Mouse (Mus musculus) CH12F3 (cell line): ENCODE results near the gene Icam2.
"Not testable (repeated sequence)": the region's sequence is repeated elsewhere in the genome, so short reads cannot be mapped to it uniquely, and the experiment has no call there.

ENCODE experiments used
- in situ Hi-C: fragments of 300-500 bp; cut with MboI; formaldehyde crosslinking; loops from 2 replicates; pipeline ENCODE4 v1.14.3; 2020; ENCODE audit warnings: low sequenced_read_pairs

Gene Icam2

DNA sequence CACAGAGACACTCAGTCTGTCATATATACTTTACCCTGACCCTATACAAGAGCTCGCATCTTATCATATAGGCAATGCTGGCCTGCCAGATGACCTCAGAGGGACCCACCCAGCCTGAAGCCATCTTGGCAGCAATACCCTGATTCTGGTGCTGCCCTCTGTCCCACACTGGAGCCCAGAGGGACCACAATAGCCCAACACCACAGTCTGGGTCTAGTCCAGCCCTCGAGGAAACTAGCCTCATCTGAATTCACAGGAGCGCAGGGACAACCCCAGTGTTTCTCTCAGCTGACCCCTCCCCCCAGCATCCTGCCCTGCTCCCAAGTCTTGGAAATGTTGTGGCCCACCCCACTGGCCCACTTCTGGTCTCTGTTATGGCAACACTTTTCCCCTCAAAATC is 36.6 kb downstream of the Icam2 start:
- in situ Hi-C loops: no loop called here

DNA sequence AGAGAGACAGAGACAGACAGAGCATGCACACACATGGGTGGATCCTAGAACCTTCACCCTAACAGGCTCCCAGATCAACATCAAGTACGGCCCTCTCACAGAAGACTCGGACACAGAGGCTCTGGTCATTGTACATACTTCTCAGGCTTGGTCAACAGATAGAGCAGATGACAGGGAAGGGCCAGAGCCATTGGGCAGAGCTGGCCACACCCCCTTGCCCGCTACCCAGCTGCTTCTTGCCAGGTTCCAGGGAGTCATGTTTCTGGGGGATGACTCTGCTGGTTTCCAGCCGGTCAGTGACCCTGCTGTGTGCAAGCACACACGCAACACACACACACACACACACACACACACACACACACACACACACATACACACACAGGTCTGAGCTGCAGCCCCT is 37.0 kb downstream of the Icam2 start:
- in situ Hi-C loops: no loop called here

- in situ Hi-C loops: no loop called here
Measured at GRCm38 (mm10) chr11:106349772-106350171, 38.1 kb downstream of the Icam2 start.

GRCm38 (mm10) chr11:106344910-106345309 is 43.0 kb downstream of the Icam2 start:
- in situ Hi-C loops: no loop called here

DNA sequence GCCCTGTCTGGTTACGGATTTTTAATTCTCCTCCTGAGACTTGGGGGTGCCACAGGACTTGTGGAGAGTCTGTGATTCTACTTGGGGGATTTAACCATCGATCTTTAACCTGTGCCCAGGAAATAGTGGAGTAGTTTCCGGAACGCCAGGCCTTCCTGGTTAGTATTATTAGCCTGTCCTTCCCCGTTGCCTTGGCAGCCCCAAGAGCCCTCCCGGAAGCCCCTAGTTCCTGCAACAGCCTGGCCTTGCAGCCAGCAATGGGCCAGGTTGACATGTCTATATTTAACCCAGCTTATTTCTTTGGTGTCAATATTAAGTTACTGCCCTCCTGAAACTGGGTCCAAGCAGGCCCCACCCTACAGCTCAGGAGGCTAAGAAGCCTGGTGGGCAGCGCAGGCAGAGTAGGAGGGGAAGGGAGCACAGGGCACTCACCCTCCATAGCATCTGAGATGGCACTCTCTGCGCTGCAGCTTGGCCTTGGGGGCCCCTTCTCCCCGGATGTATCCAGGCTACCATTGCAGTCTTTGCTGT is 46.8 kb downstream of the Icam2 start:
- in situ Hi-C loops: no loop called here

GRCm38 (mm10) chr11:106339323-106339722 is 48.6 kb downstream of the Icam2 start:
- in situ Hi-C loops: not testable (repeated sequence)

DNA sequence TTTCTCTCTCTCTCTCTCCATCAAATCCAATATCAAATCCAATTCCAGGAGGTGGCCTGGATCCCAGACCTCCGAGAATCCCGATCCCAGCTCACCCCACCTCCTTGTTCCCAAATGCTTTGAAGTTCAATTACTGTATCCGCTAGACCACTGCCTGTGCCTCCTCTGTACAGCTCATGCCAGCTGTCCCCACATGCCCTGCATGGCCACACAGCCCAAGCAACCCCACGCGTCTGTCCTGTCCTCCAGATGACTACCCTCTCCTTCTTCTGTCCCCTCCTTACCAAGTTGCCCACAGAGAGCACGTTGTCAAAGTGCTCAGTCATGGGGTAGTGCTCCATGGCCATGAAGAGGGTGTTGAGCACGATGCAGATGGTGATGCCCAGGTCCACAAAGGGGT is 49.0 kb downstream of the Icam2 start:
- in situ Hi-C loops: no loop called here

GRCm38 (mm10) chr11:106338029-106338428 is 49.8 kb downstream of the Icam2 start:
- in situ Hi-C loops: no loop called here

GRCm38 (mm10) chr11:106334066-106334465 is 53.8 kb downstream of the Icam2 start:
- in situ Hi-C loops: no loop called here

DNA sequence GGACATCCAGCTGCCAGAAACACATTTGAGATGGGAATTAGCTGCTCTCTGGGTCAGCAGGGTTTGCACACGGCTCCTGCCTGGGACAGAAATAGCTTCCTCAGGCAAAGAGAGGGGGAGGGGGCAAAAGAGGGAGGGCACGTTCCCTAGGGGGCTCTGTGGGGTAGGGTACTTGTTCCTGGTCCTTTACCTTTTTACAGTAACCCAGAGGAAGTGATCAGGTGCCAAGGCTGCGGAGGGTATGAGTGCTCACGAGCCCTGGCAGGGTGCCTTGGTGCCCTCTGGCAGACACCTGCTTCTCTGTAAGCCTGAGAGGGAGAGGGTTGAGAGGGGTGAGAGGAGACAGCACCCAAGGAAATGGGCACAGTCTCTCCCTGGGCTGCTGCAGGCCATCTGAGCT is 55.4 kb downstream of the Icam2 start:
- in situ Hi-C loops: no loop called here

DNA sequence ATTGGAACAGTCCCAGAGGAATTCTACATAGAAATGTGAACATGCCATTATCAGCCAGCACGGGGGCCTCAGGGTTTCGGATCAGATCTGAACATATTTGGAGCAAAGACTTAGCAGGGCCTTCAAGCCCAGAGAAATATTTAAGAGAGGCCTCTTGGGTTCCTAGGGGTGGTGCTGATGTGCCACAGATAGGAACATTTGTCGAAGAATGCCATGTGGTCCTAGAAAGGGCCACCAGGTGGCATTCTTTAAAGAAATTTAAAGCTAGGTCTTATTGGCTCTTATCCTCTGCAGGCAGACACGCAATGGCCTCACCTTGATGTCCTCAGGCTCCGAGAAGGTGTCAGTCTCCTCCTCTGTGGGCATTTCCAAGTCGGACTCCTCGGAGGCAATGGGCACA is 58.2 kb downstream of the Icam2 start:
- in situ Hi-C loops: loop anchor here (5.0 kb wide), 1 partner anchor 63 kb away; no protein-coding TSS in a partner anchor

- in situ Hi-C loops: loop anchor here (5.0 kb wide), 1 partner anchor 63 kb away; no protein-coding TSS in a partner anchor
Measured at GRCm38 (mm10) chr11:106329128-106329527, 58.7 kb downstream of the Icam2 start.

GRCm38 (mm10) chr11:106328521-106328920 is 59.4 kb downstream of the Icam2 start:
- in situ Hi-C loops: loop anchor here (5.0 kb wide), 1 partner anchor 64 kb away; no protein-coding TSS in a partner anchor
